Mouse (Mus musculus): ENCODE data around the gene Tsnax.

Gene Tsnax

GRCm38 (mm10) chr8:125080388-125081344 is 67.9 kb downstream of the Tsnax start:
- DNase-seq (ENCODE audit: extremely low spot score, low read depth, low spot score), result no peak

- DNase-seq (ENCODE audit: extremely low spot score, low read depth, low spot score), result no peak
These were observed 70.9 kb downstream of the Tsnax start for GRCm38 (mm10) chr8:125083746-125084145.

Data from hindlimb bud, embryonic 11.5 days (tissue).